Mouse (Mus musculus) Patski (cell line): ENCODE results near the gene Rbfox1. TPM values are rescaled to one million over a fixed set of nuclear protein-coding genes. Genes with fewer than 3 reads are reported as not detected.

Source experiments
- ATAC-seq: fragments of 100-300 bp; one replicate; pipeline ENCODE4 v1.8.0; 2021
- CTCF ChIA-PET: fragments of 350-600 bp; sonication (Branson Sonifier 250); formaldehyde crosslinking; loops from one replicate; lab custom pipeline; 2022; ENCODE audit warnings: inconsistent platforms; lab: Charles Lee
- POLR2A ChIA-PET: fragments of 350-600 bp; sonication (Branson Sonifier 250); formaldehyde crosslinking; loops from one replicate; lab custom pipeline; 2022; ENCODE audit warnings: antibody characterized with exemption, inconsistent platforms; lab: Charles Lee
- DNase-seq: peaks from one replicate; pipeline ENCODE4 v3.0.0-alpha.2; 2011; ENCODE audit warnings: low read depth, low spot score
- H3K27me3 ChIP-seq: fragments of 371-371 bp; one replicate; pipeline ENCODE4 v1.5.1; 2021
- CTCF ChIP-seq: fragments of 100-300 bp; IDR thresholded peaks from one replicate; pipeline ENCODE4 v1.5.1; 2021
- in situ Hi-C: fragments of 300-500 bp; cut with MboI; formaldehyde crosslinking; loops from 3 replicates; pipeline ENCODE4 v1.11.1; 2018; ENCODE audit warnings: low pct_unique_long_range_greater_than_20kb, mixed read lengths
- polyA plus RNA-seq: library from polyadenylated mRNA; unstranded; gene quantifications from one replicate; pipeline ENCODE4 v1.2.3, GENCODE M21; 2021

The Rbfox1 gene
- polyA plus RNA-seq, 1 experiment from 2014 or later = not detected

DNA sequence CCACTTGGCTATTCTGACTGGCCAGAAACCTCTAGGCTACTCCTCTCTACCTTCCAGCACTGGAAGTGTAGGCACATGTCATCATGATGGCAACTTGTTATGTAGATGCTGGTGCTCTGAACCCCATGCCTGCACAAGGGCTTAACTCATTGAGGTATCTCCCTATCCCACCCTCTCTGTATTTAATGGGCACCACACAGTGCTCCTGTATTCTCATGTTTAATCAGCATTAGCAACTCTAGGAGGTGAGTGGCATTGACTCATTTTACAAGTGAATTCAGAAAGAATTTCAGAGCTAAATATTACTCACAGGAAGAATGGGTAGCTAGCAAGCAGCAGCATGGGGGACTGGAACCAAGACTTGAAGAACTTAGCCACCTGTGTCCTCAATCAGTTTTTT lies 321.3 kb downstream of the Rbfox1 start:
- no peak for ATAC-seq
- peaks cover 3% of the 10 kb centered on the region for H3K27me3 ChIP-seq
- in situ Hi-C loops = no loop called here
- TF ChIP-seq CTCF = no peak
- no peak for DNase-seq
- ChIA-PET CTCF (no interaction called here), POLR2A (no interaction called here)

DNA sequence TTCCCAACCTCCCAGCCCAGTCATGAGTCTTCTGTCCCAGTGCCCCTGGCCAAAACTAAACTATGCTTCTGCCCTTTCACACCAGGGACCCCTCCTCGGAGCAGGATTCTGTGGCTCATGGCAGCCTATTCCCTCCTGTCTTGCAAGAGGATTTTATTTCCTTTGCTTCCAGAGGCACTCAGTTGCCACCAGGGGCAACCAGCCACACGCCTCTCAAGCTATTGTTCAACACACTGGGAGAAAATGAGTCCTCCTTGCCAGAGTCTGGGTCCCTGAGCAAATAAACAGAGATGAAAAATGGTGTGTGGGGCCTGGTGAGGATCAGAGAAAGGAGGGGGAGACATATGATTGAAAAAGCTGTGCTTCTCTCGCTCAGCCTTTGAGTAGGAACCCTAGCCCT lies 327.8 kb downstream of the Rbfox1 start:
- TF ChIP-seq CTCF = no peak
- CTCF ChIA-PET = no interaction called here
- H3K27me3 ChIP-seq = peaks cover 3% of the 10 kb centered on the region
- in situ Hi-C loops = no loop called here
- POLR2A ChIA-PET = no interaction called here
- DNase-seq (no peak), ATAC-seq (no peak)

DNA sequence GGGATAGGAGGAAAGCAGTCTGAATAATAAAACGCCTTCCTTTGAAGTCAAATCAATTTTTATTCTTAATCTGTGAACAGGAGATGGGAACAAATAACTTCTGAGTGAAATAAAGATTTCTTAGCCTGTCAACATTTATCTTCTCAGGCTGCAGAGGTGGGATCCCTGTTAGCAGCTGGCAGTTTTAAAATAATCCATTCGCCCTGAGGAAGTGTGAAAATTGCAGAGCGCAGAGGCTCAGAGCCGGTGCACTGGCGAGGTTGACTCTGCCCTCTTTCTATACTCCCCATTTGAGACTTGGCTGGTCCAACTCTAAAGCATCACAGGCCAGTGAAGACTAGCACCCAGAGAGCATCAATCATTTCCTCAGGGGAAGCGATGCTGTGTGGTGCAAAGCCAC lies 342.3 kb downstream of the Rbfox1 start:
- no peaks in the 10 kb centered on the region for H3K27me3 ChIP-seq
- in situ Hi-C loops = no loop called here
- DNase-seq (no peak), ATAC-seq (no peak)
- ChIA-PET CTCF (no interaction called here), POLR2A (no interaction called here)
- TF ChIP-seq CTCF = no peak

DNA sequence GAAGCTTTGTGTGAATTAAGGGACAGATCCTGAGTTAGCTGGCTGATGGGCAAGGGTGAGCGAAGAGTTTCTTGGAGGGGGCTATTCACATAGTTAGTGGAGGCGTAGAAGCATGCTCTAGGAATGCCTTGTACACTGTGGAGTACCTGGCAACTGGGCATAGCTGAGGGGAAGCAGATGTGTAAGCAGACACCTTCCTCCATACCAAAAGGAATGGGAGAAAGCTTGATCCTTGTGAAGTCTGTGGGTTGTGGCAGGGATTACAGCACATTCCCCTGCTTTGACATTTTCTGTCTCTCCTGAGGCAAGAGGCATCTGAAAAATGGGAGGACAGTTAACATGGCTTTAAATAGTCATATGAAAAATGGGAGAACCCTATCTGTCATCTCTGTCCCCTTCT lies 347.8 kb downstream of the Rbfox1 start:
- no peak for TF ChIP-seq CTCF
- no peak for DNase-seq
- CTCF ChIA-PET = interaction anchor here (1.2 kb wide), 1 partner anchor 9 kb away, joined by 3 read pairs; no protein-coding TSS in a partner anchor
- no peak for ATAC-seq
- in situ Hi-C loops = no loop called here
- H3K27me3 ChIP-seq = no peaks in the 10 kb centered on the region
- POLR2A ChIA-PET = no interaction called here

DNA sequence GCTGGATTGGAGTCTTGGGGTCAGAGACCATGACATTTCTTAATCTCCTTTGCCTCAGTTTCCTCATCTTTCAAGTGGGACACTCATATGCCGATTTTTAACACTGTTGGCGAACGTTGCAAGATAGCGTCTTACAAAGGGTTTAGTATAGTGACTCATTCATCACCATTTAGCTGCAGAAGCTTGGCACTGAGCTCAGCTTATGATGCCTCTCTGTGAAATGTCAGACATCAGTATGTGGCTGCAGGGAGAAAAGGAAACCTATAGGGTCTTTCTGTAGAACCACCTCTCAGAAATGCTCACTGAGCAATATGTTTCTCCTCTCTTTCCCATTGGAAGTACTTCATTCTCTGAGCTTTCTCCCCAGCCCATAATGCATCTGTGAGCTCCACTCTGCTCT lies 356.2 kb downstream of the Rbfox1 start:
- in situ Hi-C loops = no loop called here
- H3K27me3 ChIP-seq = no peaks in the 10 kb centered on the region
- DNase-seq (no peak), ATAC-seq (no peak)
- ChIA-PET POLR2A (no interaction called here), CTCF (interaction anchor here (1.1 kb wide), 1 partner anchor 9 kb away, joined by 3 read pairs; no protein-coding TSS in a partner anchor)
- TF ChIP-seq CTCF = no peak

DNA sequence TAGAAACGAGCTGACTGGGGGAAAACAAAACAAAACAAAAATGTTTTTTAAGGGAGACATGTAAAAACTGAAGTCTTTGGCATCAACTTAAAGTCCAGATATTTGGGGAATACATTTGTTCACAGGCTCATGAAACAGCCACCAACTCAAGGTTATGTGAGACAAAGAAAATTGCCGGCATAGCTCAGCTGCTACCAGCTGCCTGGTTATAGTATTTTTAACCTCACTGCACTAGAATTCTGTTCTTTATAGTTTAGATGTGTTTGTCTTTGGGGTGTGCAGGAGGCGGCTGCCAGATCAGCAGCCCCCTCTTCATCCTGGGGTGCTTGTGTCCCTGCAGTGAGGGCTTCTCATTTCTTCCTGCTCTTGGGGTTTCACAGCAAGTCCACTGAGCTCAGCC lies 357.3 kb downstream of the Rbfox1 start:
- ChIA-PET CTCF (interaction anchor here (1.1 kb wide), 1 partner anchor 10 kb away, joined by 3 read pairs; no protein-coding TSS in a partner anchor), POLR2A (no interaction called here)
- no peak for ATAC-seq
- no peaks in the 10 kb centered on the region for H3K27me3 ChIP-seq
- DNase-seq = no peak
- in situ Hi-C loops = no loop called here
- no peak for TF ChIP-seq CTCF

DNA sequence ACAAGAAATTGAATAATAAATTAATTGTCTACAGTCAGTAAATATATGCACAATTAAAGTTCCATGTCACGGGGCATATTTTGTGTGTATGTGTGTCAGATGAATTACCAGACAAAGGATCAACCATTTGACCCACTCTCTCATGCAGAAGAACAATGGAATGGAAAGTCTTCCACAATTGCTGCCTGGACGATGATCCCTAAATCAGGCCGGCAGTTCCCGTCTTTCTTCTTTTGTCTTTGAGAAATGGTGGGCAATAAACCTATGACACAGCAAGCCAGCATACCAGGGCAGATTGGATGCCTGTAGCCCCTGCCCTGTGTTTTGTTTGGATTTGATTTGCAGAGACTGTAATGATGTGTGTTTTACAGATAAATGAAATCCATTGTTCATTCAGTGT lies 362.4 kb downstream of the Rbfox1 start:
- no peak for DNase-seq
- ChIA-PET CTCF (no interaction called here), POLR2A (no interaction called here)
- H3K27me3 ChIP-seq = no peaks in the 10 kb centered on the region
- in situ Hi-C loops = no loop called here
- no peak for TF ChIP-seq CTCF
- ATAC-seq = no peak

DNA sequence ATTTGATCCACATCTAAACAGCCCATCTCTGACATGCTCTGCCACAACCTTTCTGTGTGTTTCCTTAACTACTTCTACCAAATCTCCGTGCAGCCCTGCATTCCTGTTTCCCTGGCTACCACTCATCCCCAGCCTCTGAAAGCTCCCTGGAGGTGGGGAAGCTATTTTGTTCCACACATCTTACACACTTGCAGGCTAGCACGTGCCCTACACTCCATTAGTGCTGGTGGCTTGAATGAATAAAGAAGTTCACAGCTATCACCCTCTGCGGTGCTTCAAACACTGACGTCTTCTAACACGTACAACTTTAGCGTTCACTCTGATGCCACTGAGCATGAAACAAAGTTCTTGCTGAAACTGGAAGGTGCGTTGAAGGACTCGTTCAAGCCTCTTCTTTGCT lies 379.4 kb downstream of the Rbfox1 start:
- in situ Hi-C loops = no loop called here
- ChIA-PET CTCF (no interaction called here), POLR2A (interaction anchor here (0.8 kb wide), 1 partner anchor 15 kb away, joined by 4 read pairs; no protein-coding TSS in a partner anchor)
- ATAC-seq (no peak), DNase-seq (no peak)
- TF ChIP-seq CTCF = no peak
- no peaks in the 10 kb centered on the region for H3K27me3 ChIP-seq

DNA sequence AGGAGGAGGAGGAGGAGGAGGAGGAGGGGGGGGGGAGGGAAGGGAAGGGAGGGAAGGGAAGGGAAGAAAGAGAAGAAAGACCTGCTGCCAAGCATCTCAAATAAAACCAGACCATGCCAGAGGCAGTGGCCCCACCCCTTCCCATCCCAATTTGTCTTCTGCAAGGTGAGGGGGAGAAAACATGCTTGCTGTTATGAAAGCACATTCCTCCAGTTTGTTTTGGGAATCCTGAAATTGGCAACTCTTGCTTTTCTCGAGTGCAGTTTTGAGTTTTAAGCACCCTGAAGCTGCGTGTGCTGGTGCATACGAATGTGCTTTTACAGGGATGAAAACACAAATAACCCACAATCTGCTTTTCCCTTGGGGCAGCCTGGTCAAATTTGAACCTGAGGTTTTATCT lies 380.5 kb downstream of the Rbfox1 start:
- CTCF ChIA-PET = no interaction called here
- H3K27me3 ChIP-seq = no peaks in the 10 kb centered on the region
- DNase-seq = no peak
- ATAC-seq = no peak
- in situ Hi-C loops = no loop called here
- TF ChIP-seq CTCF = no peak
- POLR2A ChIA-PET = no interaction called here

DNA sequence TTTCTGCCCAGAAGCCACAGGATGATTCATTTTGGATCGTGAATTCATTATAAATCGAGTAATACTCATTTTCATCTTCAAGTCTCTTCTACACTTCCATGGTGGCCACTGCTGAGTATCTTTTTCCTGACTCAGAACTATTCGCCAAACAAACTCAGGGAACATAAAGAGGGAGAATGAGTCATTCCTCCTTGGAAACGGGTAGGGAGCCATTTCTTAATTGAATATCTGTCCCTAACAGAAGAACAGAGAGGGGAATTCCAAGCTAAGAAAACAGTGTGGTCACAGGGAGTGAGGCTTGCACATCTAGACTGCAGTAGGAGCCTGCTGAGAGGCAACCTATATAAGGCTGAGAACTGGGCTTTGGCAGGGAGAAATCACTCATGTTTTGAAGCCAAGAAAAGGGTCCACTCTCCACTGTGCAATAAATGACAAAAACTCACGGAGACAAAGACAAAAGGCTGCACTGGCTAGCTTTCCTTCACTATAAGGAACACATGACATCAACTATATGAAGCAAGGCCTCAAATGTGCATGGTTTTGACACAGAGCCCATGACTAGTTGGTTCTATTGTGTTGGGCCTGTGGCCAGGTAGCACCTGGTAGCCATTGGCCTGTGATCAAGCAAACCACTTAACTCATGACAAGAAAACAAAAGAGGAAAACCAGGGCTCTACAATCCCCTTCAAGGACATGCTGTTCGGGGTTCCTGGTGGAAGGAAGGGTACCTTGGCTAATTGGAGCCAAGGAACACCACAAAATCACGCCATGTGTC lies 386.6 kb downstream of the Rbfox1 start:
- ChIA-PET POLR2A (no interaction called here), CTCF (interaction anchor here (0.7 kb wide), 1 partner anchor 25 kb away, joined by 3 read pairs; no protein-coding TSS in a partner anchor)
- H3K27me3 ChIP-seq = no peaks in the 10 kb centered on the region
- no peak for DNase-seq
- ATAC-seq = no peak
- in situ Hi-C loops = no loop called here
- TF ChIP-seq CTCF = no peak

DNA sequence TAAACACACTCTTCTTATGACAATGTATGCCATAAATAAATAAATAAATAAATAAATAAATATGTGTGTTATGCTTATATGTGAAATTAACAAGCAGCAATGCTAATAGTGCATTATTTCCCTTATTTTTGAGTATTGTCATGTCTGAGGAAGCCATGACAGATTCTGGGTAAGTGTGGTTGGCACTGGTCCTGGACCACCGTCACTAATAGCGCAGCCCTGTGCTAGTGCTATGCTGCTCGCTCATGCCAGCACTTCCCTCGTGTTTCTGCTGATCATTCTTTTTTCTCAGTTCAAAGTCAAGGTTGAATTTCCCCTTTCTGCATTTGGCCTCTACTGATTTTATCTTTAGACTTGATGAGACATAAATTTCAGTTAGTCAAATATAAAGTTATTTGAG lies 398.3 kb downstream of the Rbfox1 start:
- no peaks in the 10 kb centered on the region for H3K27me3 ChIP-seq
- POLR2A ChIA-PET = no interaction called here
- in situ Hi-C loops = no loop called here
- no peak for DNase-seq
- ATAC-seq = no peak
- no peak for TF ChIP-seq CTCF
- CTCF ChIA-PET = no interaction called here

DNA sequence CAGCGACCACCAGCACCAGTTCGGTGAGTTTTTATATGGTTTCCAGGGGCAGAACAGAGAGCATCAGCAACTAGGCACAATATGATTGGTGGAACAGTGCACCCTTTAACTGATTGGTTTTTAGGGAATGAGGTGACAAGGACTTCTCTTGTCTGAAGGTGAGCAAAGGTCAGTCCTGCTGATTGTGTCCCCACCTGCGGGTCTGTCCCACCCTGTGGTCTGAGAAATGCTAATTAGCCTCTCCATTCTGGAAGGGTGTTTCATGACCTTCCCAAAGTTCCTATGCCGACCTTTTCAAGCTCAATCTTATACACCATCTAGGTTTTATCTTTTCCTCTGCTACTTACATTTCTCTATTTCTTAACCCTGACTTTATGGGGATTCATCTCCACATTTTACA lies 399.2 kb downstream of the Rbfox1 start:
- no peak for TF ChIP-seq CTCF
- ChIA-PET POLR2A (no interaction called here), CTCF (no interaction called here)
- DNase-seq (no peak), ATAC-seq (no peak)
- in situ Hi-C loops = no loop called here
- no peaks in the 10 kb centered on the region for H3K27me3 ChIP-seq
